Mouse (Mus musculus): ENCODE results near the gene Mgarp. TPM values are rescaled to one million over a fixed set of nuclear protein-coding genes. Genes with fewer than 3 reads are reported as not detected.
A peak's percentile ranks its signal among the peaks of the same experiment; 100 is the strongest.

Gene Mgarp
- total and polyA plus RNA-seq, 3 experiments: 0.65 to 5.2 TPM; not detected in 1

DNA sequence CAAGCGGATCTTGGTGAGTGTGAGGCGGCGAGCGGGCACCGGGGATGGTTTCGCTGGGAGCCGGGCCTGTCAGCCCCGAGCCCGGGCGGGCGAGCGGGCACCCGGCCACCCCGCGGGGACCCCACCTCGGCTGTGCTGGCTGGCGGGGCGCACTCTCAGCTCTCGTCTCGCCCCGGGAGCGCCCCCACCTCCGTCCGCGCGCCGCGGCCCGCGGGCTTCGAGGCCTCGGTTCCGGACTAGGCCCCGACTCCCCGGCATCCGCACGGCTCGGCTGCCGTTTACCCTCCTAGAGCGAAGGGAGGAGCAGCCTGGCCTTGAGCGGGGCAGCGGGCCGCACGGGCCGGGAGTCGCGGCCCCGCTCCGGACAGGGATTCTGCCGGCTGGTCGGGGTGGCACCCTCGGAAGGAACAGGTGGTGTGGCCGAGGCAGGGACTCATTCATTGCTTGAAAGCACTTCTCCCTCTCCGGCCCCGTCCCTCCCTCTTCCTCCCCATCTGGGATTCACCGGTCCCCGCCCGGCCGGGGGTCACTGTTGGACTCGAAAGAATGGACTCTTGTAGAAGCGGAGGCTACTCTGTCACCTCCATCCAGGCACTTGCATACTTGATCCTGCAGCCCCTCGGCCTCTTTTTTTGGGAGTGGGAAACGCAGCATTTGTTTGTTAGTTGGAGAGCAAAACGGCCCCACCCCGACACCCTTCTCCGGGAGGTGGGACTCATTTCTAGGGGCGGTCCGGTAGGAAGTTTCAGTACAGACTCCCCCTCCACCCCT is 20.0 kb upstream of the Mgarp start:
- DNase-seq (ENCODE audit: low read depth, low spot score): peak; percentile 68
- H3K4me1 ChIP-seq (ENCODE audit: control insufficient read depth in 1 of 2, insufficient read depth in 2 of 2, low read length in 2 of 2): peaks cover 16 to 21% of the 10 kb centered on the region in 2 experiments
- TF ChIP-seq UBTF (IDR thresholded peaks at IDR 0.05; ENCODE audit: borderline replicate concordance, insufficient read depth, low read depth, low read length): 0 out of 2 replicates have a peak, but pooled peaks have one; percentile 36
- TF ChIP-seq CHD1 (IDR thresholded peaks at IDR 0.05; ENCODE audit: low read depth, low read length): peak; percentile 59; the same call in 1 of the 2 replicates
- TF ChIP-seq TBP (IDR thresholded peaks at IDR 0.05; ENCODE audit: low read depth, low read length): peak; percentile 7; the same call in 1 of the 2 replicates
- TF ChIP-seq MAZ (IDR thresholded peaks at IDR 0.05; ENCODE audit: low read depth, low read length): peak; percentile 37; the same call in 1 of the 2 replicates
- TF ChIP-seq USF2 (IDR thresholded peaks at IDR 0.05; ENCODE audit: borderline replicate concordance in 1 of 2, insufficient read depth in 1 of 2, low read depth in 1 of 2, low read length in 2 of 2): no peak
- H3K79me2 ChIP-seq (ENCODE audit: control insufficient read depth, insufficient read depth, low read length, poor library complexity): peaks cover 58% of the 10 kb centered on the region
- H3K36me3 ChIP-seq (ENCODE audit: control insufficient read depth in 1 of 2, insufficient read depth in 2 of 2, low read length in 2 of 2): peaks cover 7 to 38% of the 10 kb centered on the region in 2 experiments
- H3K27me3 ChIP-seq (ENCODE audit: control insufficient read depth in 1 of 2, insufficient read depth in 2 of 2, low read length in 2 of 2): no peaks in the 10 kb centered on the region
- peak overlapping the region; percentile 74 to 88 for H3K4me3 ChIP-seq (ENCODE audit: control insufficient read depth in 1 of 2, insufficient read depth in 1 of 2, low read depth in 2 of 2, low read length in 2 of 2)
- peak overlapping the region; percentile 90 for H3K27ac ChIP-seq (ENCODE audit: control insufficient read depth, low read depth, low read length)
- no peaks in the 10 kb centered on the region for H3K9me3 ChIP-seq (replicated peaks; ENCODE audit: insufficient read depth, low read length)
- H3K9ac ChIP-seq (ENCODE audit: control insufficient read depth, low read depth, low read length, poor library complexity, severe bottlenecking): peak overlapping the region; percentile 97

DNA sequence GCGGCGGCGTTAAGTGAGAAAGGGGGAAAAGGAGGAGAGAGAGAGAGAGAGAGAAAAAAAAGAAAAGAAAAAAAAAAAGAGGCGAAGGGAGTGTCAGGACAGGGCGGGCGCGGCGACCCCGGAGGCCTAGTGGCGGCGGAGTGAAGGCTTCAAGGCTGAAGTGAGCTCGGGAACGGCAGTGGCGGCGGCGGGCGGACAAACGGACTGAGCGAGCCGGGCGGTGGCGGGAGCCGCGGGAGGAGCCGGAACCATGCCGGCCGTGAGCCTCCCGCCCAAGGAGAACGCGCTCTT is 19.5 kb upstream of the Mgarp start:
- H3K4me1 ChIP-seq (ENCODE audit: control insufficient read depth in 1 of 2, insufficient read depth in 2 of 2, low read length in 2 of 2): peaks cover 14 to 18% of the 10 kb centered on the region in 2 experiments
- peaks cover 55% of the 10 kb centered on the region for H3K79me2 ChIP-seq (ENCODE audit: control insufficient read depth, insufficient read depth, low read length, poor library complexity)
- peaks cover 7 to 36% of the 10 kb centered on the region in 2 experiments for H3K36me3 ChIP-seq (ENCODE audit: control insufficient read depth in 1 of 2, insufficient read depth in 2 of 2, low read length in 2 of 2)
- no peaks in the 10 kb centered on the region for H3K27me3 ChIP-seq (ENCODE audit: control insufficient read depth in 1 of 2, insufficient read depth in 2 of 2, low read length in 2 of 2)
- TF ChIP-seq POLR2A (IDR thresholded peaks at IDR 0.05; ENCODE audit: control insufficient read depth in 1 of 2, insufficient read depth in 1 of 2, low read depth in 1 of 2, low read length in 2 of 2, poor library complexity in 1 of 2) (0 out of 4 replicates have a peak, but pooled peaks of 1 of the 2 experiments have one; percentile 46), MYC (IDR thresholded peaks at IDR 0.05; ENCODE audit: low read depth, low read length) (peak; percentile 80), MXI1 (IDR thresholded peaks at IDR 0.05; ENCODE audit: low read depth, low read length) (no peak)
- H3K4me3 ChIP-seq (ENCODE audit: control insufficient read depth in 1 of 2, insufficient read depth in 1 of 2, low read depth in 2 of 2, low read length in 2 of 2): peak overlapping the region; percentile 74 to 88
- no peaks in the 10 kb centered on the region for H3K9me3 ChIP-seq (replicated peaks; ENCODE audit: insufficient read depth, low read length)
- peak overlapping the region; percentile 97 for H3K9ac ChIP-seq (ENCODE audit: control insufficient read depth, low read depth, low read length, poor library complexity, severe bottlenecking)
- no peak for DNase-seq (ENCODE audit: low read depth, low spot score)
- peak overlapping the region; percentile 90 for H3K27ac ChIP-seq (ENCODE audit: control insufficient read depth, low read depth, low read length)

DNA sequence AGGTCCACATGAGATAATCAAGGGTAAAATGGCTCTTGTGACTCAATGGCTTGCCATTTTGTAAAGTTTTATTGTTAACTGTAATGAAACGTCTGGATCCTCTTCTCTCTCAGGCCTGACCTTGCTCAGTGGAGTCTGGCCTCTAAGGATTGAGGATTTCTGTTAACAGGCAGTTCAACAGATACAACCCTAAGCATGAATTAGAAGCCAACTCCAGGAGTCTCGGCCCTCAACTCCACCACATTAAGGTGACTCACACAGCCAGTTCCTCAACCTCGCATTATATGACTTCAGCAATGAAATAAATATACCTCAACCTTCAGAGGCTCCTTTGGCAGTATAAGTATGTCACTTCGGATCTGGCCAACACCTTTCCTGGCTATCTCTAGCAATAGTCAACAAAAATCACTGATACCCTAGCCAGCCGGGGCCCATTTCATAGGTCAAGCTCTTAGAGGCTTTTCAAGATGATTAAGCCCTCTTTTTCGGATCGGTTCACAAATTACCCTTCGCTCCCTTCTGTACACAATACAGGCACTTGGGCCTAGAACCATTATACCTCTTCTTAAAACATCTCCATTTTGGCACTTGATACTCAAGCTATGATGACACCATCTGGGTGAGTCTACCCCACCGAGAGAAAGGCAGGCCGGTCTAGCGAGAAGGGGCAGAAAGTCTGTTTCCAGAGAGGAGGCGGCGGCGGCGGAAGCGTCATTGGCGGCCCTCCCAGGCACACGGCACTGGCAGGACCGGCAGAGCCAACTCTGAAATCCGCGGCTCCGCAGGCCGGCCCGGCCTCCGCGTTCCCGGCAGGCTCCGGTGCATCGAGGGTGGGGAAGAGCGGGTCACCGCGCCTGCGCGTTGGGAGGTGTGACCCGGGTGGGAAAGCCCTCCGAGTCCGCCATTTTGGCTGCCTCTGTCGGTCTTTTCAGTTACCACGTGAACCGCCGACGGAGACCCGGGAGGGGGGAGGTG is 18.8 kb upstream of the Mgarp start, which contains the start of gene Naa15:
Gene Naa15, plus strand, starts transcription at position 51 of the 975 bp plus-strand sequence.
- H3K36me3 ChIP-seq (ENCODE audit: control insufficient read depth in 1 of 2, insufficient read depth in 2 of 2, low read length in 2 of 2): peaks cover 7 to 32% of the 10 kb centered on the region in 2 experiments
- DNase-seq (ENCODE audit: low read depth, low spot score): peak; percentile 95
- H3K4me1 ChIP-seq (ENCODE audit: control insufficient read depth in 1 of 2, insufficient read depth in 2 of 2, low read length in 2 of 2): peaks cover 12 to 16% of the 10 kb centered on the region in 2 experiments
- no peaks in the 10 kb centered on the region for H3K27me3 ChIP-seq (ENCODE audit: control insufficient read depth in 1 of 2, insufficient read depth in 2 of 2, low read length in 2 of 2)
- H3K27ac ChIP-seq (ENCODE audit: control insufficient read depth, low read depth, low read length): peak within 1 kb of the TSS; percentile 90
- H3K9me3 ChIP-seq (replicated peaks; ENCODE audit: insufficient read depth, low read length): no peaks in the 10 kb centered on the region
- H3K9ac ChIP-seq (ENCODE audit: control insufficient read depth, low read depth, low read length, poor library complexity, severe bottlenecking): peak within 1 kb of the TSS; percentile 97
- peak within 1 kb of the TSS; percentile 74 to 88 for H3K4me3 ChIP-seq (ENCODE audit: control insufficient read depth in 1 of 2, insufficient read depth in 1 of 2, low read depth in 2 of 2, low read length in 2 of 2)
- peaks cover 48% of the 10 kb centered on the region for H3K79me2 ChIP-seq (ENCODE audit: control insufficient read depth, insufficient read depth, low read length, poor library complexity)
- peak; percentile 50; the same call in 1 of the 2 replicates for TF ChIP-seq TBP (IDR thresholded peaks at IDR 0.05; ENCODE audit: low read depth, low read length)
- TF ChIP-seq ZMIZ1 (IDR thresholded peaks at IDR 0.05; ENCODE audit: low read depth, low read length): peak; percentile 60; the same call in 1 of the 2 replicates
- no peak for TF ChIP-seq USF2 (IDR thresholded peaks at IDR 0.05; ENCODE audit: borderline replicate concordance in 1 of 2, insufficient read depth in 1 of 2, low read depth in 1 of 2, low read length in 2 of 2)
- peak; percentile 93 for TF ChIP-seq KAT2A (conservative IDR thresholded peaks at IDR 0.05; ENCODE audit: low read depth, low read length)
- TF ChIP-seq MYB (IDR thresholded peaks at IDR 0.05; ENCODE audit: low read depth, low read length): peak; percentile 41; the same call in 1 of the 2 replicates
- peak; percentile 78 to 98 for TF ChIP-seq POLR2A (IDR thresholded peaks at IDR 0.05; ENCODE audit: control insufficient read depth in 1 of 2, insufficient read depth in 1 of 2, low read depth in 1 of 2, low read length in 2 of 2, poor library complexity in 1 of 2)
- peak; percentile 77; the same call in 1 of the 2 replicates for TF ChIP-seq POLR2AphosphoS2 (IDR thresholded peaks at IDR 0.05; ENCODE audit: low read length)
- TF ChIP-seq MAFK (IDR thresholded peaks at IDR 0.05; ENCODE audit: borderline replicate concordance, low read depth, low read length): no peak
- peak; percentile 88 for TF ChIP-seq SIN3A (IDR thresholded peaks at IDR 0.05; ENCODE audit: low read length)
- no peak for TF ChIP-seq POLR2AphosphoS5 (IDR thresholded peaks at IDR 0.05; ENCODE audit: borderline replicate concordance, low read depth, low read length)
- TF ChIP-seq MAX (IDR thresholded peaks at IDR 0.05; ENCODE audit: low read length): peak; percentile 86
- no peak for TF ChIP-seq MYC (IDR thresholded peaks at IDR 0.05; ENCODE audit: low read depth, low read length)
- TF ChIP-seq JUND (IDR thresholded peaks at IDR 0.05; ENCODE audit: low read depth, low read length): no peak
- TF ChIP-seq HCFC1 (IDR thresholded peaks at IDR 0.05; ENCODE audit: low read depth, low read length): peak; percentile 96
- no peak for TF ChIP-seq GATA1 (IDR thresholded peaks at IDR 0.05; ENCODE audit: low read depth, low read length)
- peak; percentile 75 for TF ChIP-seq NELFE (IDR thresholded peaks at IDR 0.05; ENCODE audit: low read depth, low read length)

Measured in MEL (cell line).